Mouse (Mus musculus) CD4-positive, CD25-positive, alpha-beta regulatory T cell, adult 9 weeks (primary cell): ENCODE results near the gene Zbtb8a. TPM values are rescaled to one million over a fixed set of nuclear protein-coding genes. Genes with fewer than 3 reads are reported as not detected.

Source experiments
- polyA plus RNA-seq: library from polyadenylated mRNA; unstranded; fragments of 100-300 nt; shearing (Covaris generic); gene quantifications from one replicate; pipeline ENCODE4 v1.2.1, GENCODE M21; 2017

The Zbtb8a gene
- polyA plus RNA-seq: 12.3 TPM

GRCm38 (mm10) chr4:129377601-129378390, at the start of gene Zbtb8a:
Zbtb8a (minus strand) TSS chr4:129378116.

GRCm38 (mm10) chr4:129335216-129336074, 42.5 kb downstream of the Zbtb8a start, which contains the start of the genes Rbbp4 and Zbtb8os:
Rbbp4 (minus strand) TSS chr4:129335370.
Zbtb8os (plus strand) TSS chr4:129335695.

Other genes with a start within 250 kb of the Zbtb8a start
- gene Fndc5, start 241.1 kb downstream of the Zbtb8a start, polyA plus RNA-seq: 0.10 TPM
- 19.3 TPM for gene S100pbp, start 188.4 kb downstream of the Zbtb8a start, polyA plus RNA-seq
- gene Yars, start 188.4 kb downstream of the Zbtb8a start, polyA plus RNA-seq: 56.3 TPM
- gene C77080, start 116.7 kb downstream of the Zbtb8a start, polyA plus RNA-seq: 0.26 TPM
- 0.20 TPM for gene Sync, start 90.5 kb downstream of the Zbtb8a start, polyA plus RNA-seq
- gene Rbbp4, start 42.7 kb downstream of the Zbtb8a start, polyA plus RNA-seq: 380 TPM
- gene Zbtb8os, start 42.4 kb downstream of the Zbtb8a start, polyA plus RNA-seq: 86.8 TPM
- gene Zbtb8b, start 62.7 kb upstream of the Zbtb8a start, polyA plus RNA-seq: not detected
- gene Bsdc1, start 83.5 kb upstream of the Zbtb8a start, polyA plus RNA-seq: 44.4 TPM
- not detected for gene Tssk3, start 112.9 kb upstream of the Zbtb8a start, polyA plus RNA-seq
- gene Fam229a, start 113.1 kb upstream of the Zbtb8a start, polyA plus RNA-seq: not detected
- gene Marcksl1, start 135.5 kb upstream of the Zbtb8a start, polyA plus RNA-seq: 6.5 TPM
- 375 TPM for gene Hdac1, start 164.6 kb upstream of the Zbtb8a start, polyA plus RNA-seq
- gene Lck, start 195.5 kb upstream of the Zbtb8a start, polyA plus RNA-seq: 1,699 TPM
- gene Fam167b, start 200.4 kb upstream of the Zbtb8a start, polyA plus RNA-seq: not detected
- 238 TPM for gene Eif3i, start 222.5 kb upstream of the Zbtb8a start, polyA plus RNA-seq
- gene Tmem234, start 222.6 kb upstream of the Zbtb8a start, polyA plus RNA-seq: 282 TPM
- 8.8 TPM for gene Dcdc2b, start 236.1 kb upstream of the Zbtb8a start, polyA plus RNA-seq
- gene Iqcc, start 241.0 kb upstream of the Zbtb8a start, polyA plus RNA-seq: 43.9 TPM
- gene Ccdc28b, start 245.8 kb upstream of the Zbtb8a start, polyA plus RNA-seq: 49.2 TPM